Mouse (Mus musculus): ENCODE data around the gene Egr4.

The Egr4 gene

DNA sequence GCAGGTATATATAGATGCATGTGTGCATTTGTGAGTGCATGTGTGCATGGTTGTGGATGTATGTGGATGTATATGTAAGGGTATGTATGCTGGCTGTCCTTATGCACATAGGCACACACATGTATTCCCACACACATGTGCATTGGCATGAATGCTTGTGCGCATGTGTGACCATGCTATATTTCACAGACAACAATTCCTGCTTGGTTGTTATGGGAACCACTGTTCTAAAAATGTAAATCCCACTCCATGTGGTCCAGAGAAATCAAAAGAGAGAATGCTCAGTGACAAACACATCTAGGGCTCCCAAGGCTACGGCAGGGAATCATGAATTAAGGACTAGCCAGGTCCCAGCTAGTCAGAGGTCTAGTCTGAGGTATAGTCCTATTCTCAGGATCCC lies 8.5 kb downstream of the Egr4 start:
- TF ChIP-seq GATA4 (IDR thresholded peaks at IDR 0.05; ENCODE audit: insufficient replicate concordance, low read length): no peak

DNA sequence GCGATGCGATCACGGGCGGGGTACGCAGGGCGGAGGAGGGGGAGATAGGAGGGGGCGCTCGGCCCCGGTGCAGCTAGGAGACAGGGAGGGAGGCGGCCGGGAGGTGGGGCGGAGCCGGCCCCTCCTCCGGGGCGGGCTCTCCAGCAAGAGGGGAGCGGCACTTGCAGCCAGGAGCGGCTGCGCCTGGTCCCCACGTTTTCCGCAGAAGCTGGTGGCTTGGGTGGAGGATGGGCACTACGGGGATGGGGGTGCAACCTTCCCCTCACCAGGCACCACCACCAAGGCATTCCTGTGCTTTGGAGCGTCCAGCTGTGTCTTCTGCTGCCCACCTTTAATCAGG lies 10.5 kb downstream of the Egr4 start, which contains the start of gene Fbxo41:
Gene Fbxo41 (minus strand): TSS at position 84 of the 340 bp plus-strand sequence.
- no peak for TF ChIP-seq GATA4 (IDR thresholded peaks at IDR 0.05; ENCODE audit: insufficient replicate concordance, low read length)

DNA sequence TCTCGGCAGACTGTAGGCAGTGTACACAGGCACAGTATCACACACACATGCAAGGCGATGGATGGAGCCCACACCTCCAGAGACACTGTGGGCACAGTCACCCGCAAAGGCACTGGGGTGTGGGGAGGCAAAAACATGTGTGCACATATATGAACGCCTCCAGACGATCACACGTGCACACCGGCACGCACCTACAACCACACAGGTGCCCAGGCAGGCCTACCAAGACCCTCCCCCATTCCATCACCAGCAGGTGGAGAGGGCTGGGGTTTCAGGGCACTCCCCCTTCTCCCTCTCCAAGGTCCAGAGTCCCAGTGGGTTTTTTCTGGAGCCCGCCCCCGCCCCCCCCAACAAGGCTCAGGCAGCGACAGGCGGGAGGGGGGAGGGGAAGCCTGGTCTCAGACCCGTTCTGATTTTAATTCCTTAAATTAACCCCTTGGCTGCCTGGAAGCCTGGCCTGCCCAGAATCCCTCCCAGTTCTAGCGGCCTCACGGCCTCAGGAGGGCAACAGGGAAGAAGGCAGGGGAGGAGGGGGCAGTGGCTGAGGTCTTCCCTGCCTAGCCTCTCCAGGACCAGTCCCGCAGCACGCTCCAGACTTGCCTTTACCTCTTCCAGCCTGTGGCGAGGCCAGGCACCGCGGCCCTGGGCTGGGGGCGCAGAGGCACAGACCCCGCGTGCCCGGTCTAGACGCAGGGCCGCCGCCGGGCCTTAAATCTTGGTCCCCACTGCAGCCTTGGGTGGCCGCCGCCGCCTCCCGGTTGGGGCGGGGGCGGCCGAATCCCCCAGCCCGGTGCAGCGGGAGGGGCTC lies 11.1 kb downstream of the Egr4 start:
- no peak for TF ChIP-seq GATA4 (IDR thresholded peaks at IDR 0.05; ENCODE audit: insufficient replicate concordance, low read length)

DNA sequence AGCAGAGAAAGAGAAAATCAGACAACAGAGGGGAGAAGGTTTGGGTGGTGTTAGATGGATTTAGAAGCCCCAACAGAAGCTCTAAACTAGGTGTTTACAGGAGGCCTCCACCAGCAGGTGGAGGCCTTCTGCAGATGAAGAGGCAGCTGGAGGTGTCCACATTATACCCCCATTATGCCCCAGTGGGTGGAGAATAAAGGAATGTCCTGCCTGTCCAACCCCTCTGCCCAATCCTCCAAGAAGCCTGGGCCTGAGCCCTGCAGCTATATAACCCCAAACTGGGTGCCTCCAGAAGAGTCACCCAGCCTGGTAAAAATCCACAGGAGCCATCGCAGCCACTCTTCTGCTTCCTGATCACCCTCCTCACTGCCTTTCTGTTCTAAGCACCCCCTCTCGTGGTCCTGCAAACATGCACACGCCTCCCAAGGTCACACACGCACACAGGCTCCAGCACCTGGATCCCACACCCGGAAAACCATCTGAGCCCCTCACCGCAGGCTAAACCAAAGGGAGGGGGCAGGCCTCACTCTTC lies 11.8 kb downstream of the Egr4 start:
- no peak for TF ChIP-seq GATA4 (IDR thresholded peaks at IDR 0.05; ENCODE audit: insufficient replicate concordance, low read length)

DNA sequence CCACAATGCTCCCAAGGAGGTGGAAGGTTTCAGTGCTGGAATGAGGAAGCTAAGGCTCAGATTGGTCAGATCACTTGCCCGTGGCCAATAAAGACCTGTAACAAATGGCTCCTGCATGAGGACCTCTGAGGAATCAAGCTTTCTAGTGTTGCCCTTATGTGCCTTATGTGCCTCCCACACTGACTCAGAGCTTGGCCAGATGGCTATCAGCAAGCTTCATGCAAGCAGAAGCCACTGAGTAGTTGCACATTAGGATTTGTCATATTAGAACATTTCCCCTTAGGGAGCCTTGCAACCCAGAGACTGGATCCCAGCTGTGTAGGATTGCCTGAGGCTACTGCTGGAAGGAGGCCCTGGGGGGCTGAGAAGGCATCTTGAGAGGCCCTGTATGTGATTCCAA lies 13.0 kb downstream of the Egr4 start:
- TF ChIP-seq GATA4 (IDR thresholded peaks at IDR 0.05; ENCODE audit: insufficient replicate concordance, low read length): no peak

DNA sequence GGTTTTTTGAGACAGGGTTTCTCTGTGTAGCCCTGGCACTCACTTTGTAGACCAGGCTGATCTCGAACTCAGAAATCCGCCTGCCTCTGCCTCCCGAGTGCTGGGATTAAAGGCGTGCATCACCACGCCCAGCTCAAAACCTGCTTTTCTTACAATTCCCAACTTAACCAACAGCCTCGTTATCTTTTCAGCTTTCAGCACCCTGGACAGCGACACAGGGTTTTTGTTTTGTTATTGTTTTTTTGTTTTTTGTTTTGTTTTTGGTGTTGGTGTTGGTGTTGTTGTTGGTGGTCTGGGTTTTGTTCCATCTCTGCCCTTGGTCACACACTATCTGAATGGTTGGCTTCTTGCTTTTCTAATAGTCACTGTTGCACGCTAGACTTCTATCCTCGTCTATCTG lies 15.2 kb downstream of the Egr4 start:
- no peak for TF ChIP-seq GATA4 (IDR thresholded peaks at IDR 0.05; ENCODE audit: insufficient replicate concordance, low read length)

DNA sequence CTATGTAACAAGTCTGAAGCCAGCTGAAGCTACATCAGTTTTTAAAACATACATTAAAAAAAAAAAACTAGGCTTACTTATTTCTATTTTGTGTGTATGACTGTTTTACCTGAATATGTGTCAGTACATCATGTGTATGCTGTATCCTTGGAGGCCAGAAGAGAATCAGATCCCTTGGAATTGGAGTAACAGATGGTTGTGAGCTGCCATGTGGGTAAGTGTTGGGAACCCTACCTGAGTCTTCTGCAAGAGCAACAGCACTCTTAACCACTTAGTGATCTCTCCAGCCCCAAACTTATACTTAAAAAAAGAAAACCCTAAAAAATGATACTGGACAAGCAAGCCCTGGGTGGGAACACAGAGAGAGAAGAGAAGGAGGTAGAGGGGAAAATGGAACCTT lies 16.4 kb downstream of the Egr4 start:
- no peak for TF ChIP-seq GATA4 (IDR thresholded peaks at IDR 0.05; ENCODE audit: insufficient replicate concordance, low read length)

DNA sequence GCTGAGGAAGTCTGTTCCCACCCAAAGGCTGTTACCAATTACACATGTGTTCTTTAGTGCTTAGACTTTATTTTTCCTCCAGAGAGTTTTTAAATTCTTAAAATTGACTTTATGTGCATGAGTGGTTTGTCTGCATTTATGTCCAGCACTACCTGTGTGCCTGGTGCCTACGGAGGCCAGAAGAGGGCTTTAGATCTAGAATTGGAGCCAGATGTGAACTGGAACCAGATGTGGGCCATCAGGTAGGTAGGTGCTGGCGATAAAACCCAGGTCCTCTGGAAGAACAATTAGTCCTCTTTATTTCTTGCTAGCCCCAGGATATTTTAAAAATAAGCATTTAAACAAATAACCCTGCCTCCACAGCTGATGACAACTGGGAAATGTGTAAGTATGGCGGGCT lies 21.8 kb downstream of the Egr4 start:
- no peak for TF ChIP-seq GATA4 (IDR thresholded peaks at IDR 0.05; ENCODE audit: insufficient replicate concordance, low read length)

DNA sequence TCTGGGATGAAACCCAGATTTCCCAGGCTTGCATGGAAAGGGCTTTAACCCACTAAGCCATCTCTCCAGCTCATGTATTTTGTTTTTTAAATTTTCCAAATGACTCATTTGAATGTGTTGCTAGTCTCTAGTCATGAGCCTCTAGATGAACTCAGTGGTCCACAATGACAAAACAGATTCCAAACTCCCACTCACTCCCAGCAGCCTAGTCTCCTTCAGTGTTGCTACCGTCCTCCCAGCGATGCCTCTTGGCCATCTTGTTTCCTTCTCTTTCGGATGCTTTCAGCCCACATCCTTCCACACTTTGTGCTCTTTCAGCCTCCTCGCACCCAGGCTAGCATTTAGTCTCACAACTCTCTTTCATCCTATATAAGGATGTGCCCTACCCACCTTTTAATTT lies 23.1 kb downstream of the Egr4 start:
- TF ChIP-seq GATA4 (IDR thresholded peaks at IDR 0.05; ENCODE audit: insufficient replicate concordance, low read length): no peak

DNA sequence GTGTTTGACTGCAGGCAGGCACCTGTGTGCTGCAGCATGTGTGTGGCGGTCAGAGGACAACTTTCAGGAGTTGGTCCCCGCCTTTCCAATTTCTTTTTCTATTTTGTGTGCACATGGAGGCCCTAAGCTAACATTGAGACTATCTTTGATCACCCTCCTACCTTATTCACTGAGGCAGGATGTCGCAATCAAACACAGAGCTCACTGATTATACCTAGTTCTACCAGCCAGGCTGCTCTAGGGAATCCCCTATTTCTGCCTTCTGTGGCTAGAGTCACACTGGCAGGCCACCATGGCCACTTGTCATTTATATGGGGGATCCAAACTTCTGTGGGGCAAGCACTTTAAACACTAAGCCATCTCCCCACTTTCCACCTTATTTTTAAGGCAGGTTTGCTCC lies 23.7 kb downstream of the Egr4 start:
- TF ChIP-seq GATA4 (IDR thresholded peaks at IDR 0.05; ENCODE audit: insufficient replicate concordance, low read length): no peak

DNA sequence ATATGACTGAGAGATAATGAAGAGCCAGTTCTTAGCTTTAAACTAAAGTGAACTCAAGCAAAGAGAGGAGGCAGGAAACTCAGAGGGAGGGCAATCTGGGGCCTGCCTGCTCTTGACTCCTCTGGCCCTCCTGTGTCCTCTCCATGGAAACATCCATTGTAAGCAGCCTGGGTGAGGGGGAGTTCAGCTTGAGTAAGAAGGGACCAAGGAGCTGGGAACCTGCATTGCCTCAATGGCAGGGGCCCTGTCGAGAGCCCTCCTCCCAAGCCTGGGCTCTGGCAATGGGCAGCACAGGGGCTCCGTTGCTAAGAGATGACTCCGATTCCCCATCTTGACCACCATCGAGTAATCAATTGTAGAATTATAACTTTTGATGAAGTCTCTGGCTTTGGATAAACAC lies 24.9 kb downstream of the Egr4 start:
- TF ChIP-seq GATA4 (IDR thresholded peaks at IDR 0.05; ENCODE audit: insufficient replicate concordance, low read length): no peak

DNA sequence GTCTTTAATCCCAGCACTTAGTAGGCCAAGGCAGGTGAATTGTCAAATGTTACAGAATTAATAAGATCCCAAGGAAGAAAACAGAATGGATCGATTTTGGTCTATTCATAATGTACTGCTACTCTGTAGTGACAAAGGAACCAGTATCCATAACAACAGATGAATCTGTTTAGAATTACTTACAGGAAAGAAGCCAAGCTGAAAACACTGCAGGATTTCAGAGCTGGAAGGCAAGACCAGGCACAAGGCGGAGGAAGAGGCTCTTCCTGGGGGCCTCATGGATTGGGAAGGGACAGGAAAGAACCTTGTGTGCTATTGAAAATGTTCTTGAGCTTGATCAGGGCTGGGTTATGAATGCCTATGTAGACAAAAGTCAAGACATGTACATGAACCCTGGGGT lies 27.7 kb downstream of the Egr4 start:
- TF ChIP-seq GATA4 (IDR thresholded peaks at IDR 0.05; ENCODE audit: insufficient replicate concordance, low read length): no peak

DNA sequence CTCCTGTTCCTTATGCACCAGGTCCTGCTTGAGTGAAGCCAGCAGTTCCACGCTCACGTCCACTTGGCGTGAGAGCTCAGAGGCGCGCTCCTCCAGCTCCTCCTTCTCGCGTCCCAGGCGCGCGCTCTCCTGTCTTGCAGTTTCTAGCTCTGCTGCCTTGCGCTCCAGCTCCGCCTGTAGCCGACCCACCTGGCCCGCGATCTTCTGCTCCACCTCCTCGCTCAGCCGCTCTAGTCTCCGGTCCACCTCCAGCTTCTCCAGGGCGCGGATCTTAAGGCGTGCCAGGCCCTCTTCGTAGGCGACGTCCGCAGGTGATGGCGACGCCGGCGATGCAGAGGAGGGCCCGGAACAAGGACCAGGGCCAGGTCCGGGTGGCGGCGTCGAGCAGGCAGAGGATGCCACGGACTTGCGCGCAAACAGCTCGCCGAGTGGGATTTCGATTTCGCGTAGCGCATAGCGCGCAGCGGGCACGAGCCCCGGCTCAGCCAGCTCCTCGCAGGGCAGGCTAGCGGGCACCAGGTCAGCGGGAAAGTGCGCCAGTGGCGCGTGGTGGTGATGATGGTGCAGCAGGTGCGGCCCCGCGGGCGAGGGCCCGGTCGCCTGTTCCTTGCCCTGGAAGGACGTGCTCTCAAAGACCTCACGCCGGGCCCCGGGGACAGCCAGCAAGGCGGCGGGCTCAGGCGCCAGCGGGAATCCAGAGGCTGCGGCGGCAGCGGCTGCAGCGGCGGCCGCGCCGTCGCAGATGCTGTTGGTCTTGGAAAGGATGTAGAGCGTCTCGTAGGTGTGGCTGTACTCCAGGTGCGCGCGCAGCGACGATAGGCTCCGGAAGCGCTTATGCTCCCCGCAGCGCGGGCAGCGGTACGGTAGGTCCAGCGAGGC lies 29.3 kb downstream of the Egr4 start:
- TF ChIP-seq GATA4 (IDR thresholded peaks at IDR 0.05; ENCODE audit: insufficient replicate concordance, low read length): no peak

DNA sequence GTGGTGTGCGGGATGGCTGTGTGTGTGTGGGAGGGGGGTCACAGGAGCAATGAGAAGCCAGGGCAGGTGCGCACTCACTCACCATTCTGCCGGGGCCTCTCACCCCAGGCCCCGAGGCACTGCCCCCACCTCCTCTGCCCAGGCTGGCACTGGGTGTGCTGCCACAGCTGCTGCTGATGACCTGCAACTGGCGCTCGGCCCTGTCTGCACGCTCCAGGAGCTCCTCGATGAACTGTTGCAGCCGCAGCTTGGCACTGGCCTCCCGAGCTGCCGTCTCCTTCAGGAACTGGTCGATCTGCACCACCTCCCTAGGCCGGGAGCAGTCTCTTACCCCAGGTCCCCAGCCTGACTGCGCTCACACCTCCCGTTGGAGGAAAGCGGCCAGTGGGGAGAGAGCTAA lies 32.7 kb downstream of the Egr4 start:
- no peak for TF ChIP-seq GATA4 (IDR thresholded peaks at IDR 0.05; ENCODE audit: insufficient replicate concordance, low read length)

DNA sequence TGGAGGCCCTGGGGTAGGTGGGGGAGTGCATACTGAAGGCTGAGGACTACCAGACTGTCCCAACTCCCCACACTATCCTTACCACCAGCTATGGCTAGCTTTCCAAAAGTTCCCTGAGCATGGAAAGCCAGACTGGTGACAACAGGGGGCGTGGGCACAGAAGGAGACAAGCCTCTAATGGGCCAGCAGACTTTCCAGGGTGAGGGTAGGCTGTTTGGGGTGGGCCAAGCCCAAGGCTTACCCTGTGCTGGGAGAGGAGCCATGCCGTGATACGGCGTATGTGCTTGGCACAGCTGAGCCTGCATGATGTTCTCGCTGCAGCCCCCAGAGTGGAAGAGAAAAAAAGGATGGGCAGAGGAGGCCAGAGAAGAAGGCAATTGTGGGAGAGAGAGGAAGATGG lies 33.4 kb downstream of the Egr4 start:
- no peak for TF ChIP-seq GATA4 (IDR thresholded peaks at IDR 0.05; ENCODE audit: insufficient replicate concordance, low read length)

DNA sequence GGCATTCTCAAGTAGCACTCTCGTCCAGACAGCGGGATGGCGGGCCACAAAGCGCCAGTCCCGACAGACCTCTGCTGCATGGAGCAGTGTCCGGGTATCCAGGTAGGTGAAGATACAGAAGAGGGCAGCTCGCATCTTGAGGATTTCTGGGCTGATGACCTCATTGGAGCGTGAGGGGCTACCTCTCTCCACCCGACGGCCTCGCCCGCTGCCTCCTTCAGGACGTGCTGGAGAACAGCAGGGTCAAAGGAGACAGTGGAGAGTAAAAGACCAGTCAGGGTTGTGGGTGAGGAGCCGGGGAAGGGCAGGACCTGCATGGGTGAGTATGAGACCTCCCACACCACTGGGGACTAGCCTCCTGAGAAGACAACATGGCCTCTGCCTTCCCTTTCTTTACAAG lies 35.0 kb downstream of the Egr4 start:
- TF ChIP-seq GATA4 (IDR thresholded peaks at IDR 0.05; ENCODE audit: insufficient replicate concordance, low read length): no peak
